Mouse (Mus musculus) heart, postnatal 36 days (tissue): ENCODE results near the gene E130114P18Rik. TPM values are rescaled to one million over a fixed set of nuclear protein-coding genes. Genes with fewer than 3 reads are reported as not detected.

Experiments used
- DNase-seq, 2 experiments: peaks; one replicate each; pipeline ENCODE4 v3.0.0; 2021 to 2022
- intact Hi-C: fragments of 180-260 bp; cut with DNase I; formaldehyde crosslinking; loops from one replicate; pipeline ENCODE4 v1.15.1; 2025
- total RNA-seq, 2 experiments: library from RNA; stranded (reverse); gene quantifications; 2 replicates each; pipeline ENCODE4 v1.2.3; 2021

E130114P18Rik gene
- total RNA-seq, 2 experiments from 2014 or later = 0.28 TPM; not detected in 1

GRCm38 (mm10) chr4:97664738-97665427 is 113.0 kb downstream of the E130114P18Rik start:
- DNase-seq = peak; percentile 19 to 26
- intact Hi-C loops = no loop called here

GRCm38 (mm10) chr4:97663922-97664321 is 114.0 kb downstream of the E130114P18Rik start:
- no peak for DNase-seq

GRCm38 (mm10) chr4:97662841-97663240 is 115.0 kb downstream of the E130114P18Rik start:
- intact Hi-C loops = no loop called here
- DNase-seq = peak; percentile 27 to 54

More at GRCm38 (mm10) chr4:97663922-97664321, 114.0 kb downstream of the E130114P18Rik start:
- intact Hi-C loops = no loop called here

GRCm38 (mm10) chr4:97661611-97662273 is 116.1 kb downstream of the E130114P18Rik start:
- no peak for DNase-seq
- intact Hi-C loops = no loop called here

GRCm38 (mm10) chr4:97657586-97657985 is 120.3 kb downstream of the E130114P18Rik start:
- DNase-seq = peak in 1 of 2 experiments; percentile 12
- intact Hi-C loops = loop anchor here (10.0 kb wide), 1 partner anchor 447 kb away; no protein-coding TSS in a partner anchor

- intact Hi-C loops = loop anchor here (10.0 kb wide), 1 partner anchor 455 kb away; no protein-coding TSS in a partner anchor
- DNase-seq = no peak
Observed at GRCm38 (mm10) chr4:97649626-97650015, 128.3 kb downstream of the E130114P18Rik start.

- intact Hi-C loops = no loop called here
Observed at GRCm38 (mm10) chr4:97648825-97649625, 128.9 kb downstream of the E130114P18Rik start.

GRCm38 (mm10) chr4:97648436-97648707 is 129.5 kb downstream of the E130114P18Rik start:
- no peak for DNase-seq
- intact Hi-C loops = no loop called here

More at GRCm38 (mm10) chr4:97648825-97649625, 128.9 kb downstream of the E130114P18Rik start:
- DNase-seq = peak; percentile 25 to 47

GRCm38 (mm10) chr4:97647700-97648435 is 130.0 kb downstream of the E130114P18Rik start:
- peak; percentile 18 to 27 for DNase-seq
- intact Hi-C loops = no loop called here

GRCm38 (mm10) chr4:97647236-97647635 is 130.6 kb downstream of the E130114P18Rik start:
- intact Hi-C loops = no loop called here
- no peak for DNase-seq

GRCm38 (mm10) chr4:97640385-97640784 is 137.5 kb downstream of the E130114P18Rik start:
- DNase-seq = no peak
- intact Hi-C loops = no loop called here

GRCm38 (mm10) chr4:97636569-97636968 is 141.3 kb downstream of the E130114P18Rik start:
- DNase-seq = no peak
- intact Hi-C loops = no loop called here

- intact Hi-C loops = no loop called here
- DNase-seq = no peak
Observed at GRCm38 (mm10) chr4:97635757-97636292, 142.1 kb downstream of the E130114P18Rik start.

GRCm38 (mm10) chr4:97635296-97635755 is 142.6 kb downstream of the E130114P18Rik start:
- intact Hi-C loops = no loop called here

GRCm38 (mm10) chr4:97628881-97629605 is 148.8 kb downstream of the E130114P18Rik start:
- no peak for DNase-seq
- intact Hi-C loops = no loop called here

More at GRCm38 (mm10) chr4:97635296-97635755, 142.6 kb downstream of the E130114P18Rik start:
- no peak for DNase-seq

- intact Hi-C loops = no loop called here
- DNase-seq = no peak
Observed at GRCm38 (mm10) chr4:97626002-97626720, 151.7 kb downstream of the E130114P18Rik start.

- intact Hi-C loops = loop anchor here (2.0 kb wide), 1 partner anchor 122 kb away; no protein-coding TSS in a partner anchor
- no peak for DNase-seq
Observed at GRCm38 (mm10) chr4:97623165-97623564, 154.7 kb downstream of the E130114P18Rik start.

- intact Hi-C loops = loop anchor here (2.0 kb wide), 1 partner anchor 123 kb away; no protein-coding TSS in a partner anchor
- DNase-seq = no peak
Observed at GRCm38 (mm10) chr4:97621731-97622130, 156.1 kb downstream of the E130114P18Rik start.
